Mouse (Mus musculus): ENCODE results near the gene Scin.

- no peak for TF ChIP-seq CTCF (IDR thresholded peaks at IDR 0.05; ENCODE audit: borderline replicate concordance, insufficient read depth, low read depth, low read length)
- no peak for TF ChIP-seq POLR2A (IDR thresholded peaks at IDR 0.05; ENCODE audit: borderline replicate concordance, insufficient read depth, low read length)
These were observed 19.1 kb downstream of the Scin start for GRCm38 (mm10) chr12:40114883-40115282.

Data from cerebellum, adult 2 months (tissue).